Mouse (Mus musculus): ENCODE measurements around the gene Kbtbd4.

GRCm38 (mm10) chr2:90958856-90959255 lies 54.3 kb downstream of the Kbtbd4 start:
- TF ChIP-seq CHD2 (IDR thresholded peaks at IDR 0.05; ENCODE audit: low read depth, low read length) (no peak), ZNF384 (IDR thresholded peaks at IDR 0.05; ENCODE audit: low read depth, low read length) (no peak)

Measured in ES-E14 (cell line).